In the genomic region with DNA sequence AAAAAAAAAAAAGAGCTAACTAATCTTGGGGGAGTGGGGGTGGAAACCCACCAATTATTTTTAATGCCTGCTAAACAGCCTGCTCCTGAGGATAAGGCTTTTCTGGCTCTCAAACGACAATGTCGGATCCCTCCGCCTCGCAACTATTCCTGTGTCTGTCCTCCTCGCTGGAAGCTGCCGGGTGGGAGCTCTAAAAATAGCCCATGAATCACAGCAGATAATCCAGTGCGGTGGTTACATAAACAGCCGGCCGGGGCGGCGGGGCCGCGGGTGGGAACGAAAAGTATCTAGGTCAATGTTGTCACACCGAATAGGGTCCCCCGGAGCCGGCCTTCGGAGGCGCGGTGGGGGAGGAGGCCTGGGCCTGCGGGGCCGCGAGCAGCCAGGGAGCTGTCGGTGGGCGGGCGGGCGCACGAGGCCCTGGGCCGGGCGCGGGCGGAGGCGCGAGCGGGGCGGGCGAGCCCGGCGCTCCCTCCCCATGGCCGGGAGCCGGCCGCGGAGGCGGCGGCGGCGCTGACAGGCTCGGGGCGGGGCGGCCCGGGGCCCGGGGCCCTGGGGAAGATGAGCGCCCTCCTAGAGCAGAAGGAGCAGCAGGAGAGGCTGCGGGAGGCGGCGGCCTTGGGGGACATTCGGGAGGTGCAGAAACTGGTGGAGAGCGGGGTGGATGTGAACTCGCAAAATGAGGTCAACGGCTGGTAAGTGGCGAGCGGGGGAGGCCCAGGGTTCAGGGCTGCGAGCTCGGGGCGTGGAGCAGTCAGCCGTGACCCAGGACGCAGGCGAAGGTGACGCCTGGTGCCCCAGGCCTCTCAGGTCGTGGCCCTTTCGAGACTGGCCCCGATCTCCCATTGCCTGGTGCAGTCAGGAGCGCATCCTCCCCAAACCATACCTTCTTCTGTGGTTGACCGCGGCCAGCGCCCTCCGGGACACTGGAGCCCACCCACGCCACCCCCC, we compare ENCODE assay signal across 8 mouse cellular contexts. TPM values are rescaled to one million over a fixed set of nuclear protein-coding genes. Genes with fewer than 3 reads are reported as not detected.
DNase-seq lines count a peak whose midpoint lies in the region; ATAC-seq and TF ChIP-seq lines count a peak whose summit lies in the region.

A gene (plus strand): TSS at position 309 of the 951 bp plus-strand sequence.

- H3K27ac ChIP-seq in forebrain, embryonic 13.5 days = peak within 1 kb of the TSS; percentile 99
- H3K27ac ChIP-seq in liver, postnatal 0 days (ENCODE audit: low read depth) = peak within 1 kb of the TSS; percentile 98
- H3K27ac ChIP-seq in neural tube, embryonic 14.5 days (ENCODE audit: low read depth, low read length) = peak within 1 kb of the TSS; percentile 98

- no peak for TF ChIP-seq CTCF in E14TG2a.4 (conservative IDR thresholded peaks at IDR 0.05; ENCODE audit: low read length)
- 0 out of 2 replicates have a peak, but pooled peaks have one; percentile 5 for TF ChIP-seq CTCF in liver, postnatal 0 days (IDR thresholded peaks at IDR 0.05; ENCODE audit: low read depth)

- 0 out of 2 replicates have a peak, but pooled peaks cover 4% of the 10 kb centered on the region for H3K36me3 ChIP-seq in E14TG2a.4 (ENCODE audit: insufficient read depth, low read length)
- H3K36me3 ChIP-seq in forebrain, embryonic 13.5 days (ENCODE audit: poor library complexity, severe bottlenecking) = no peaks in the 10 kb centered on the region
- H3K36me3 ChIP-seq in liver, postnatal 0 days (replicated peaks; ENCODE audit: insufficient read depth, low read length) = no peaks in the 10 kb centered on the region; the same call in none of the 2 replicates
- no peaks in the 10 kb centered on the region for H3K36me3 ChIP-seq in neural tube, embryonic 14.5 days (ENCODE audit: control insufficient read depth, insufficient read depth, low read length)

- peaks cover 35% of the 10 kb centered on the region for H3K4me1 ChIP-seq in E14TG2a.4 (replicated peaks; ENCODE audit: low read depth, low read length)
- H3K4me1 ChIP-seq in forebrain, embryonic 13.5 days = peaks cover 53% of the 10 kb centered on the region
- peaks cover 27% of the 10 kb centered on the region for H3K4me1 ChIP-seq in liver, postnatal 0 days (ENCODE audit: insufficient read depth)
- H3K4me1 ChIP-seq in neural tube, embryonic 14.5 days (ENCODE audit: control insufficient read depth, insufficient read depth, low read length) = peaks cover 26% of the 10 kb centered on the region; the same call in 1 of the 2 replicates

- no peaks in the 10 kb centered on the region for H3K27me3 ChIP-seq in E14TG2a.4 (ENCODE audit: insufficient read depth, low read length)
- H3K27me3 ChIP-seq in forebrain, embryonic 13.5 days = no peaks in the 10 kb centered on the region
- H3K27me3 ChIP-seq in liver, postnatal 0 days (ENCODE audit: insufficient read depth, low read length) = no peaks in the 10 kb centered on the region
- no peaks in the 10 kb centered on the region for H3K27me3 ChIP-seq in neural tube, embryonic 14.5 days (ENCODE audit: control insufficient read depth, insufficient read depth, low read length)

- peak; percentile 75 for DNase-seq in c-Kit-positive CD71-positive TER-119-positive erythroid progenitor cells, embryonic 14.5 days (ENCODE audit: low spot score)
- DNase-seq in heart, postnatal 10 days = peak; percentile 96 to 97
- no peak for DNase-seq in large intestine, adult 2 months (ENCODE audit: low read depth, low spot score)
- peak; percentile 91 for DNase-seq in liver, postnatal 0 days
- DNase-seq in testis, postnatal 10 days (ENCODE audit: low spot score) = peak; percentile 92

- H3K4me2 ChIP-seq in forebrain, embryonic 13.5 days = peak within 1 kb of the TSS; percentile 80
- H3K4me2 ChIP-seq in liver, postnatal 0 days (ENCODE audit: low read depth, low read length) = peak within 1 kb of the TSS; percentile 89
- peak within 1 kb of the TSS; percentile 70 for H3K4me2 ChIP-seq in neural tube, embryonic 14.5 days (ENCODE audit: low read depth, low read length)

- H3K9me3 ChIP-seq in E14TG2a.4 (ENCODE audit: low read length) = no peaks in the 10 kb centered on the region
- H3K9me3 ChIP-seq in forebrain, embryonic 13.5 days (replicated peaks) = no peaks in the 10 kb centered on the region
- H3K9me3 ChIP-seq in liver, postnatal 0 days (ENCODE audit: low read length) = no peaks in the 10 kb centered on the region
- H3K9me3 ChIP-seq in neural tube, embryonic 14.5 days (ENCODE audit: control insufficient read depth, low read length) = no peaks in the 10 kb centered on the region

- H3K9ac ChIP-seq in forebrain, embryonic 13.5 days = peak within 1 kb of the TSS; percentile 94
- H3K9ac ChIP-seq in liver, postnatal 0 days (replicated peaks) = peak within 1 kb of the TSS; percentile 96
- H3K9ac ChIP-seq in neural tube, embryonic 14.5 days (replicated peaks; ENCODE audit: low read depth, low read length) = peak within 1 kb of the TSS; percentile 95

- intact Hi-C loops in heart, postnatal 10 days (cut with DNase I) = no loop called here

- peak within 1 kb of the TSS; percentile 88 for H3K4me3 ChIP-seq in E14TG2a.4 (replicated peaks; ENCODE audit: low read length)
- H3K4me3 ChIP-seq in forebrain, embryonic 13.5 days = peak within 1 kb of the TSS; percentile 68
- peak within 1 kb of the TSS; percentile 75 for H3K4me3 ChIP-seq in liver, postnatal 0 days (ENCODE audit: low read depth, low read length)
- peak within 1 kb of the TSS; percentile 71 for H3K4me3 ChIP-seq in neural tube, embryonic 14.5 days (ENCODE audit: low read depth, low read length)

- WGBS in forebrain, embryonic 13.5 days = under 1% methylated on average over 57 of the region's 78 CpGs
- WGBS in large intestine, adult 2 months = 1% methylated on average over 73 of the region's 78 CpGs
- WGBS in liver, postnatal 0 days (ENCODE audit: insufficient replicate concordance) = under 1% methylated on average over 67 of the region's 78 CpGs
- 0% methylated on average over 56 of the region's 78 CpGs for WGBS in neural tube, embryonic 14.5 days

- ATAC-seq in forebrain, embryonic 13.5 days = peak; percentile 87
- peak; percentile 91 for ATAC-seq in liver, postnatal 0 days
- ATAC-seq in neural tube, embryonic 14.5 days (ENCODE audit: low read depth) = peak; percentile 88

- peak; percentile 41; the same call in 1 of the 2 replicates for TF ChIP-seq EP300 in liver, postnatal 0 days (IDR thresholded peaks at IDR 0.05; ENCODE audit: low read depth)

RNA-seq across cellular contexts. Expression of the gene that starts here (rescaled TPM):
- 10.5 and 10.6 TPM in 2 replicates for polyA plus RNA-seq in forebrain, embryonic 13.5 days (2015; fragmentation: Nextera tagmentation; extraction: Ambion mirVana)
- 100 to 1,000 TPM; 213 to 228 TPM for total RNA-seq in heart, postnatal 10 days (2021)
- 49.1 and 62.2 TPM in 2 replicates for polyA plus RNA-seq in large intestine, adult 2 months (2012; rRNA removed)
- 8.5 and 9.5 TPM in 2 replicates for polyA plus RNA-seq in liver, postnatal 0 days (2015; fragmentation: Nextera tagmentation; extraction: Ambion mirVana)
- 15.7 and 16.2 TPM in 2 replicates for polyA plus RNA-seq in neural tube, embryonic 14.5 days (2014; fragmentation: Nextera tagmentation; extraction: Ambion mirVana)
